Mouse (Mus musculus): ENCODE measurements at regions not wholly inside any gene's neighbourhood (a gene's known extent, or its start where the extent isn't known, plus 50 kb on each side); places are given as distances from the start of the nearest gene placed in this dataset.
A peak's percentile ranks its signal among the peaks of the same experiment; 100 is the strongest.

- Histone ChIP-seq H3K27me3 (replicated peaks) (no peaks in the 10 kb centered on the region), H3K27ac (no peak overlapping the region), H3K4me2 (no peak overlapping the region), H3K4me3 (replicated peaks) (no peak overlapping the region), H3K4me1 (no peaks in the 10 kb centered on the region), H3K36me3 (no peaks in the 10 kb centered on the region), H3K9me3 (no peaks in the 10 kb centered on the region), H3K9ac (no peak overlapping the region)
- peak; percentile 56; the same call in 1 of the 2 replicates for ATAC-seq (ENCODE audit: insufficient read depth, low FRiP score, low read depth)
- WGBS, result 45% methylated on average over 2 of the region's 2 CpGs
Measured at GRCm38 (mm10) chr6:95179993-95180392, 63.0 kb downstream of the Kbtbd8 start.

GRCm38 (mm10) chr6:95182238-95182637 lies 65.2 kb downstream of the Kbtbd8 start:
- H3K27ac ChIP-seq, result no peak overlapping the region
- no peaks in the 10 kb centered on the region for H3K36me3 ChIP-seq
- H3K27me3 ChIP-seq (replicated peaks), result no peaks in the 10 kb centered on the region
- H3K4me3 ChIP-seq (replicated peaks), result no peak overlapping the region
- H3K9ac ChIP-seq, result no peak overlapping the region
- H3K9me3 ChIP-seq, result no peaks in the 10 kb centered on the region
- 9% methylated on average over 1 of the region's 1 CpGs for WGBS
- ATAC-seq (ENCODE audit: insufficient read depth, low FRiP score, low read depth), result no peak
- no peak overlapping the region for H3K4me2 ChIP-seq
- 0 out of 2 replicates have a peak, but pooled peaks cover 3% of the 10 kb centered on the region for H3K4me1 ChIP-seq

- H3K9me3 ChIP-seq, result no peaks in the 10 kb centered on the region
- WGBS, result 49% methylated on average over 7 of the region's 7 CpGs
- H3K4me3 ChIP-seq (replicated peaks), result no peak overlapping the region
- no peak overlapping the region for H3K27ac ChIP-seq
- no peak for ATAC-seq (ENCODE audit: insufficient read depth, low FRiP score, low read depth)
- no peak overlapping the region for H3K4me2 ChIP-seq
- H3K36me3 ChIP-seq, result no peaks in the 10 kb centered on the region
- H3K27me3 ChIP-seq (replicated peaks), result no peaks in the 10 kb centered on the region
- no peak overlapping the region for H3K9ac ChIP-seq
- 0 out of 2 replicates have a peak, but pooled peaks cover 3% of the 10 kb centered on the region for H3K4me1 ChIP-seq
Measured at GRCm38 (mm10) chr6:95185074-95185931, 68.3 kb downstream of the Kbtbd8 start.

GRCm38 (mm10) chr6:95196631-95197030 lies 79.6 kb downstream of the Kbtbd8 start:
- Histone ChIP-seq H3K27ac (no peak overlapping the region), H3K4me1 (no peaks in the 10 kb centered on the region), H3K4me3 (replicated peaks) (no peak overlapping the region), H3K36me3 (no peaks in the 10 kb centered on the region), H3K4me2 (no peak overlapping the region), H3K9ac (no peak overlapping the region), H3K27me3 (replicated peaks) (no peaks in the 10 kb centered on the region), H3K9me3 (no peaks in the 10 kb centered on the region)
- 78% methylated on average over 2 of the region's 2 CpGs for WGBS
- ATAC-seq (ENCODE audit: insufficient read depth, low FRiP score, low read depth), result no peak

GRCm38 (mm10) chr6:95198611-95199010 lies 81.6 kb downstream of the Kbtbd8 start:
- Histone ChIP-seq H3K9ac (no peak overlapping the region), H3K9me3 (no peaks in the 10 kb centered on the region), H3K4me3 (replicated peaks) (no peak overlapping the region), H3K4me1 (no peaks in the 10 kb centered on the region), H3K36me3 (no peaks in the 10 kb centered on the region), H3K27me3 (replicated peaks) (no peaks in the 10 kb centered on the region), H3K4me2 (no peak overlapping the region), H3K27ac (no peak overlapping the region)
- no peak for ATAC-seq (ENCODE audit: insufficient read depth, low FRiP score, low read depth)
- WGBS, result 75% methylated on average over 6 of the region's 6 CpGs

- no peaks in the 10 kb centered on the region for H3K4me1 ChIP-seq
- ATAC-seq (ENCODE audit: insufficient read depth, low FRiP score, low read depth), result no peak
- H3K36me3 ChIP-seq, result no peaks in the 10 kb centered on the region
- H3K9ac ChIP-seq, result no peak overlapping the region
- H3K27me3 ChIP-seq (replicated peaks), result no peaks in the 10 kb centered on the region
- H3K4me2 ChIP-seq, result no peak overlapping the region
- no peak overlapping the region for H3K4me3 ChIP-seq (replicated peaks)
- WGBS, result 24% methylated on average over 6 of the region's 6 CpGs
- H3K9me3 ChIP-seq, result no peaks in the 10 kb centered on the region
- no peak overlapping the region for H3K27ac ChIP-seq
Measured at GRCm38 (mm10) chr6:95202291-95202790, 85.3 kb downstream of the Kbtbd8 start.

- no peaks in the 10 kb centered on the region for H3K27me3 ChIP-seq (replicated peaks)
- no peaks in the 10 kb centered on the region for H3K4me1 ChIP-seq
- no peak overlapping the region for H3K4me2 ChIP-seq
- WGBS, result 60% methylated on average over 9 of the region's 9 CpGs
- no peaks in the 10 kb centered on the region for H3K36me3 ChIP-seq
- no peak overlapping the region for H3K4me3 ChIP-seq (replicated peaks)
- H3K27ac ChIP-seq, result no peak overlapping the region
- no peak overlapping the region for H3K9ac ChIP-seq
- ATAC-seq (ENCODE audit: insufficient read depth, low FRiP score, low read depth), result no peak
- no peaks in the 10 kb centered on the region for H3K9me3 ChIP-seq
Measured at GRCm38 (mm10) chr6:95202978-95203377, 85.9 kb downstream of the Kbtbd8 start.

GRCm38 (mm10) chr6:95204231-95204630 lies 87.2 kb downstream of the Kbtbd8 start:
- no peak overlapping the region for H3K4me3 ChIP-seq (replicated peaks)
- WGBS, result 49% methylated on average over 3 of the region's 3 CpGs
- no peaks in the 10 kb centered on the region for H3K27me3 ChIP-seq (replicated peaks)
- ATAC-seq (ENCODE audit: insufficient read depth, low FRiP score, low read depth), result no peak
- no peaks in the 10 kb centered on the region for H3K9me3 ChIP-seq
- H3K4me2 ChIP-seq, result no peak overlapping the region
- H3K4me1 ChIP-seq, result no peaks in the 10 kb centered on the region
- no peaks in the 10 kb centered on the region for H3K36me3 ChIP-seq
- no peak overlapping the region for H3K9ac ChIP-seq
- H3K27ac ChIP-seq, result no peak overlapping the region

GRCm38 (mm10) chr6:95207063-95207462 lies 90.0 kb downstream of the Kbtbd8 start:
- no peak for ATAC-seq (ENCODE audit: insufficient read depth, low FRiP score, low read depth)
- H3K4me1 ChIP-seq, result no peaks in the 10 kb centered on the region
- no peak overlapping the region for H3K27ac ChIP-seq
- H3K9me3 ChIP-seq, result no peaks in the 10 kb centered on the region
- H3K36me3 ChIP-seq, result no peaks in the 10 kb centered on the region
- 43% methylated on average over 2 of the region's 2 CpGs for WGBS
- no peak overlapping the region for H3K9ac ChIP-seq
- H3K4me3 ChIP-seq (replicated peaks), result no peak overlapping the region
- no peaks in the 10 kb centered on the region for H3K27me3 ChIP-seq (replicated peaks)
- no peak overlapping the region for H3K4me2 ChIP-seq

- Histone ChIP-seq H3K9ac (no peak overlapping the region), H3K4me2 (no peak overlapping the region), H3K36me3 (no peaks in the 10 kb centered on the region), H3K9me3 (no peaks in the 10 kb centered on the region), H3K4me1 (no peaks in the 10 kb centered on the region), H3K4me3 (replicated peaks) (no peak overlapping the region), H3K27ac (no peak overlapping the region), H3K27me3 (replicated peaks) (peaks cover 5% of the 10 kb centered on the region)
- ATAC-seq (ENCODE audit: insufficient read depth, low FRiP score, low read depth), result no peak
- 31% methylated on average over 6 of the region's 6 CpGs for WGBS
Measured at GRCm38 (mm10) chr6:95217431-95217830, 100.4 kb downstream of the Kbtbd8 start.

- no peaks in the 10 kb centered on the region for H3K9me3 ChIP-seq
- WGBS, result 70% methylated on average over 3 of the region's 3 CpGs
- H3K4me1 ChIP-seq, result no peaks in the 10 kb centered on the region
- no peaks in the 10 kb centered on the region for H3K36me3 ChIP-seq
- H3K4me2 ChIP-seq, result no peak overlapping the region
- H3K27ac ChIP-seq, result no peak overlapping the region
- no peak for ATAC-seq (ENCODE audit: insufficient read depth, low FRiP score, low read depth)
- H3K9ac ChIP-seq, result no peak overlapping the region
- H3K27me3 ChIP-seq (replicated peaks), result peaks cover 5% of the 10 kb centered on the region
- H3K4me3 ChIP-seq (replicated peaks), result no peak overlapping the region
Measured at GRCm38 (mm10) chr6:95218830-95219229, 101.8 kb downstream of the Kbtbd8 start.

GRCm38 (mm10) chr6:95223537-95223936 lies 98.4 kb upstream of the Gm10234 start:
- no peak overlapping the region for H3K4me3 ChIP-seq (replicated peaks)
- no peak for ATAC-seq (ENCODE audit: insufficient read depth, low FRiP score, low read depth)
- H3K9me3 ChIP-seq, result no peaks in the 10 kb centered on the region
- no peaks in the 10 kb centered on the region for H3K27me3 ChIP-seq (replicated peaks)
- no peaks in the 10 kb centered on the region for H3K36me3 ChIP-seq
- H3K27ac ChIP-seq, result no peak overlapping the region
- no peaks in the 10 kb centered on the region for H3K4me1 ChIP-seq
- H3K4me2 ChIP-seq, result no peak overlapping the region
- 26% methylated on average over 7 of the region's 7 CpGs for WGBS
- no peak overlapping the region for H3K9ac ChIP-seq

Measured in stomach, embryonic 15.5 days (tissue).